Mouse (Mus musculus): ENCODE results near the gene Hsd17b6. TPM values are rescaled to one million over a fixed set of nuclear protein-coding genes. Genes with fewer than 3 reads are reported as not detected.

Hsd17b6 gene
- polyA plus RNA-seq, 1 experiment from 2014 or later, result not detected

DNA sequence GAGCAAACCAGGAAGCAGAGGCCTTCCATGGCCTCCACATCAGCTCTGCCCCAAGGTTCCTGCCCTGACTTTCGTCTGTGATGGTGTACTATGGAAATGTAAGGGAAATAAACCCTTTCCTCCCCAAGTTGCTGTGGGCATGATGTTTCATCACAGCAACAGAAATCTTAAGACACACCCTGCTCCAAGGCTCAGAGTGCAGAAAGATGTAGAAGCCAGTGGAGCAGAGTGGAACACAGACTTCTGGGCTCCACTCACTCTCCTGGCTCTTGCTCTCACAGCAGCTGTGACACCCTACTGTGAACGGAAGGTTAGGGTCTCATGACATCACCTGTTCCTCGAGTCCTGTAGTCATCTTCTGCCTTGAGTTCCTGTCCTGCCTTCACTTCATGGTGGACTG, 43.4 kb downstream of the Hsd17b6 start:
- H3K4me2 ChIP-seq, result no peak overlapping the region
- H3K27ac ChIP-seq, result no peak overlapping the region
- ATAC-seq (ENCODE audit: insufficient number of reproducible peaks, insufficient read depth, low FRiP score, low TSS enrichment, low read depth), result no peak
- H3K9me3 ChIP-seq, result no peaks in the 10 kb centered on the region
- H3K4me3 ChIP-seq, result no peak overlapping the region
- H3K36me3 ChIP-seq, result no peaks in the 10 kb centered on the region
- H3K4me1 ChIP-seq, result no peaks in the 10 kb centered on the region
- H3K27me3 ChIP-seq, result no peaks in the 10 kb centered on the region
- H3K9ac ChIP-seq, result no peak overlapping the region
- WGBS, result 61% methylated on average over 3 of the region's 3 CpGs

DNA sequence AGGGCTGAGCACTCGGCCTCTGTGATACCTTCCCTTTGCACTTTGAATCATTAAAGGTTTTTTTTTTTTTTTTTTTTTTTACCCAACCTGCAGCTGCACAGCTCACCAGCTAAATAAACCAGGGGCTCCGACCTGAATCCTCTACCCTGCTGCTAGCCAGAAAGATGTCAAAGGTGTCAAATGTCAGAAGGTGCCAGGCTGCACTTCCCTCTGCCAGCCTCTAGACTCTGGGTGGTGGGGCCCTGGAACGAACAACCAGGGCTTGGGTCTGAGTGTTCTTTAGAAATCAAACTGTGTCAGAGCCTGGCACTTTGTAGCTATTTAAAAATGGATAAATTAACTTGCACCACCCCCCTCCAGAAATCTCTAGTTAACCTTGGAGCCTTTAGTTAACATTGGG, 45.0 kb downstream of the Hsd17b6 start:
- no peaks in the 10 kb centered on the region for H3K36me3 ChIP-seq
- WGBS, result 68% methylated on average over 3 of the region's 3 CpGs
- no peaks in the 10 kb centered on the region for H3K9me3 ChIP-seq
- no peak overlapping the region for H3K4me3 ChIP-seq
- ATAC-seq (ENCODE audit: insufficient number of reproducible peaks, insufficient read depth, low FRiP score, low TSS enrichment, low read depth), result no peak
- no peaks in the 10 kb centered on the region for H3K4me1 ChIP-seq
- H3K27me3 ChIP-seq, result no peaks in the 10 kb centered on the region
- H3K27ac ChIP-seq, result no peak overlapping the region
- no peak overlapping the region for H3K9ac ChIP-seq
- no peak overlapping the region for H3K4me2 ChIP-seq

DNA sequence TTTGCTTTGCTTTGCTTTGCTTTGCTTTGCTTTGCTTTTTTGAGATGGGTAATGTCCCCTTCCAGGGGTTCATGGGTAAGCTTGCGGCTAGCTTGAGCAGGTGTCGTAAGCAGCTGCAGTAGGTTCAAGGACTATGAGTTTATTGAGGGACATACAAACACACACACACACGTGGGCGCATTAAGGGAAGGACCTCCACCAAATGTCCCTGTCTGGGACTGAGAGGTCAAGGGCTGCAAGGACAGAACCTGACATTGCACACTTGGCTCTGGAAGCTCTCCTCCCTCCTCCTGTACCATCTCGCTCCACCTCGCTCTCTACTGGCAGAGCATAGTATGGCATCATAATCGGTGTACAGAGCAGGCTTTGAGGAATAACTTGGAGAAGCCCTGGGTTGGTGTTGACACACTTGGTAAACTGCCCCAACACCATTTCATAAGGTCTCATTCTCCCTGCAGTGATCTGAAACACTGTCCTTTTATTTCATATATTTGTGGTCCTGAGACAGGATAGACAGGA, 48.2 kb downstream of the Hsd17b6 start:
- ATAC-seq (ENCODE audit: insufficient number of reproducible peaks, insufficient read depth, low FRiP score, low TSS enrichment, low read depth), result no peak
- Histone ChIP-seq H3K4me1 (no peaks in the 10 kb centered on the region), H3K9ac (no peak overlapping the region), H3K4me3 (no peak overlapping the region), H3K36me3 (no peaks in the 10 kb centered on the region), H3K27ac (no peak overlapping the region), H3K9me3 (no peaks in the 10 kb centered on the region), H3K27me3 (no peaks in the 10 kb centered on the region), H3K4me2 (no peak overlapping the region)
- WGBS, result 92% methylated on average over 7 of the region's 7 CpGs

DNA sequence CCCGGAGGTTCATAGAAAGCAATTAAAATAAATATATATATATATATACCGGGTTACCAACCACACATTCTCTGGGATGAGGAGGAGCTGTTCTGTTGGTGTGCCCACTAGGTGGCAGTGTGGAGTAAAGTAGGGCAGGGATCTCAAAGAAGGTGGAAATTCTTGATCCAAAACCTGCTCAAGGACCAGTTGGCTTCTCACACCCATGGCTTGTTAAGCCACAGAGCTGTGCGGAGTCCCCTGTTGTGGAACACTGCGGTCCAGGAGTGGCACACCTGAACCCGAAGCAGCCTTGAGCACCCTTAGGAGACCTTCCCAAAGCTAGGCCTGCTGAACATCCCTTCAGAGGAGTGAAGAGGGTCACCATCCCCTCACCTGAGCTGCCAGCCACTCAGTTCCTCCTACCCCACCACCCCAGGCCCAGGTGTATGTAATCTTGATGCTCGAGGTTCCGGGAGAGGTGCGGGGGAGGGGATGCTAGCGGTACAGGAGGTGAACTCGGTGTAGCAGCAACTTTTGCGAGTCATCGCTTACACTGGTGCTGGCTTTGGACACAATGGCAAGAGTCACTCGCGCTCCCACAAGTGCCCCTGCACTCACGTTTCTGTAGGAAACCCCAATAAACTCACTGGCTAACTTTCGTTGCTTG, 51.1 kb downstream of the Hsd17b6 start:
- Histone ChIP-seq H3K9me3 (no peaks in the 10 kb centered on the region), H3K27me3 (no peaks in the 10 kb centered on the region), H3K4me3 (no peak overlapping the region), H3K4me2 (no peak overlapping the region), H3K9ac (no peak overlapping the region), H3K4me1 (no peaks in the 10 kb centered on the region), H3K36me3 (no peaks in the 10 kb centered on the region), H3K27ac (no peak overlapping the region)
- no peak for ATAC-seq (ENCODE audit: insufficient number of reproducible peaks, insufficient read depth, low FRiP score, low TSS enrichment, low read depth)
- WGBS, result 58% methylated on average over 16 of the region's 16 CpGs

DNA sequence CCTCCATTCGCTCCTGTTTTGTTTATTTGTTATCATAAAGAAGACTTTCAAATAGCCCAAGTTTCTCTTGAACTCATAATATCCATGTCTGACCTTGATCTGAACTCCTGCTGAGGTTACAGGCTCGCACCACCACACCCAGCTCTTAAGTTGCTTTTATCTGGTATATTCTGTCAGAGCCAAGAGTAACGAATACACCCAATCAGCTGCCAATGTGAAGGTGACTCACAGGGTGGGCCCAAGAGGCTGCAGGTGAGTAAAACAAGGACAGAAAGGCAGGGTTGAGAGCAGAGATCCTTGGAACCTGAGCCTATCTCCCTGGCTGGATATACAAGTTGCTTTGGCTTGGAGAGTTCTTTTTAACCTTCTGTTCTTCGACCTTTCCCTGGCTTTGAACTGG, 52.4 kb downstream of the Hsd17b6 start:
- Histone ChIP-seq H3K4me1 (no peaks in the 10 kb centered on the region), H3K9ac (no peak overlapping the region), H3K4me3 (no peak overlapping the region), H3K27me3 (no peaks in the 10 kb centered on the region), H3K9me3 (no peaks in the 10 kb centered on the region), H3K4me2 (no peak overlapping the region), H3K36me3 (no peaks in the 10 kb centered on the region), H3K27ac (no peak overlapping the region)
- 70% methylated on average over 4 of the region's 4 CpGs for WGBS
- ATAC-seq (ENCODE audit: insufficient number of reproducible peaks, insufficient read depth, low FRiP score, low TSS enrichment, low read depth), result no peak

- WGBS, result 70% methylated on average over 4 of the region's 4 CpGs
- no peak for ATAC-seq (ENCODE audit: insufficient number of reproducible peaks, insufficient read depth, low FRiP score, low TSS enrichment, low read depth)
- no peak overlapping the region for H3K4me3 ChIP-seq
These were observed 55.6 kb downstream of the Hsd17b6 start for GRCm38 (mm10) chr10:127951821-127952220.

GRCm38 (mm10) chr10:127951390-127951789, 56.0 kb downstream of the Hsd17b6 start:
- ATAC-seq (ENCODE audit: insufficient number of reproducible peaks, insufficient read depth, low FRiP score, low TSS enrichment, low read depth), result no peak
- Histone ChIP-seq H3K4me3 (no peak overlapping the region), H3K9ac (no peak overlapping the region), H3K27ac (no peak overlapping the region), H3K36me3 (no peaks in the 10 kb centered on the region), H3K9me3 (no peaks in the 10 kb centered on the region), H3K27me3 (no peaks in the 10 kb centered on the region), H3K4me1 (no peaks in the 10 kb centered on the region), H3K4me2 (no peak overlapping the region)
- 83% methylated on average over 9 of the region's 9 CpGs for WGBS

More at GRCm38 (mm10) chr10:127951821-127952220, 55.6 kb downstream of the Hsd17b6 start:
- Histone ChIP-seq H3K36me3 (no peaks in the 10 kb centered on the region), H3K27me3 (no peaks in the 10 kb centered on the region), H3K4me1 (no peaks in the 10 kb centered on the region), H3K9ac (no peak overlapping the region), H3K4me2 (no peak overlapping the region), H3K9me3 (no peaks in the 10 kb centered on the region), H3K27ac (no peak overlapping the region)

DNA sequence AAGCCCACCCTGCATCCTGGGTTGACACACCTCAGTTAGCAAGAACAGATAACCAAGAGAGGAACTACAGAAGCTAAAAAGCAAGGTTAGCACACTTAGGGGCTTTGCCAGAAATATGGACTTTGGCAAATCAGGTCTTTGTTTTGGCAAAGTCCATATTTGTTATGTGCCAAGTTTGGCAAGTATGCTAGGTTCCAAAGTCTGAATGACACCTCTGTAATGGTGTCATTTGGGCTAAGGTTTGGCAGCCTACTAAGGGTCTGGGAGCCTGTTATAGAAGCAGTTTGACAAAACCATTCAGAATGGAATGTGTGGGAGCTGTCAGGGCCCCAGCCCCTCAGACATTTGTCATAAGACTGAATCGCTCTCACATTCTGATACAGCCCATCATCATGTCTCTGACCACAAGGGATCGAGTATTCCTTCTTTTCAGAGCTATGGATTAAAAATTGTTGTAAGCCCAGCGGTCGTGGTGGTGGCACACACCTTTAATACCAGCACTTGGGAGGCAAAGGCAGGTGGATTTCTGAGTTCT, 57.7 kb downstream of the Hsd17b6 start:
- H3K27me3 ChIP-seq, result no peaks in the 10 kb centered on the region
- no peaks in the 10 kb centered on the region for H3K9me3 ChIP-seq
- no peak overlapping the region for H3K9ac ChIP-seq
- H3K4me3 ChIP-seq, result no peak overlapping the region
- no peak for ATAC-seq (ENCODE audit: insufficient number of reproducible peaks, insufficient read depth, low FRiP score, low TSS enrichment, low read depth)
- no peak overlapping the region for H3K4me2 ChIP-seq
- no peaks in the 10 kb centered on the region for H3K4me1 ChIP-seq
- H3K27ac ChIP-seq, result no peak overlapping the region
- WGBS, result 68% methylated on average over 4 of the region's 4 CpGs
- H3K36me3 ChIP-seq, result no peaks in the 10 kb centered on the region

- no peak overlapping the region for H3K4me2 ChIP-seq
- 32% methylated on average over 5 of the region's 5 CpGs for WGBS
- H3K9me3 ChIP-seq, result no peaks in the 10 kb centered on the region
- H3K27ac ChIP-seq, result no peak overlapping the region
- H3K4me3 ChIP-seq, result no peak overlapping the region
- H3K36me3 ChIP-seq, result no peaks in the 10 kb centered on the region
- no peaks in the 10 kb centered on the region for H3K4me1 ChIP-seq
- H3K9ac ChIP-seq, result no peak overlapping the region
- H3K27me3 ChIP-seq, result no peaks in the 10 kb centered on the region
- peak; percentile 69 for ATAC-seq (ENCODE audit: insufficient number of reproducible peaks, insufficient read depth, low FRiP score, low TSS enrichment, low read depth)
These were observed 61.9 kb downstream of the Hsd17b6 start for GRCm38 (mm10) chr10:127945432-127946064.

Other genes with a start within 250 kb of the Hsd17b6 start
- gene Rdh1, start 247.9 kb downstream of the Hsd17b6 start, polyA plus RNA-seq (2015; fragmentation: Nextera tagmentation; extraction: Ambion mirVana), result 0.06 TPM in 1 of 2 replicates, not detected in the other
- not detected in 2 replicates for gene Rdh16f1, start 247.8 kb downstream of the Hsd17b6 start, polyA plus RNA-seq (2015; fragmentation: Nextera tagmentation; extraction: Ambion mirVana)
- 0.34 and 0.37 TPM in 2 replicates for gene Rdh9, start 231.2 kb downstream of the Hsd17b6 start, polyA plus RNA-seq (2015; fragmentation: Nextera tagmentation; extraction: Ambion mirVana)
- not detected in 2 replicates for gene Rdh16, start 206.5 kb downstream of the Hsd17b6 start, polyA plus RNA-seq (2015; fragmentation: Nextera tagmentation; extraction: Ambion mirVana)
- gene Rdh19, start 157.7 kb downstream of the Hsd17b6 start, polyA plus RNA-seq (2015; fragmentation: Nextera tagmentation; extraction: Ambion mirVana), result not detected in 2 replicates
- not detected in 2 replicates for gene Rdh16f2, start 141.1 kb downstream of the Hsd17b6 start, polyA plus RNA-seq (2015; fragmentation: Nextera tagmentation; extraction: Ambion mirVana)
- 0.21 TPM in 1 of 2 replicates, not detected in the other for gene Rdh7, start 118.8 kb downstream of the Hsd17b6 start, polyA plus RNA-seq (2015; fragmentation: Nextera tagmentation; extraction: Ambion mirVana)
- 0.08 and 0.10 TPM in 2 replicates for gene Sdr9c7, start 109.1 kb downstream of the Hsd17b6 start, polyA plus RNA-seq (2015; fragmentation: Nextera tagmentation; extraction: Ambion mirVana)
- gene Prim1, start 7.6 kb upstream of the Hsd17b6 start, polyA plus RNA-seq (2015; fragmentation: Nextera tagmentation; extraction: Ambion mirVana), result 92.1 and 92.2 TPM in 2 replicates
- 789 and 900 TPM in 2 replicates for gene Naca, start 28.0 kb upstream of the Hsd17b6 start, polyA plus RNA-seq (2015; fragmentation: Nextera tagmentation; extraction: Ambion mirVana)
- gene Ptges3, start 51.3 kb upstream of the Hsd17b6 start, polyA plus RNA-seq (2015; fragmentation: Nextera tagmentation; extraction: Ambion mirVana), result 537 and 556 TPM in 2 replicates
- 1,953 and 2,050 TPM in 2 replicates for gene Atp5b, start 75.7 kb upstream of the Hsd17b6 start, polyA plus RNA-seq (2015; fragmentation: Nextera tagmentation; extraction: Ambion mirVana)
- gene Baz2a, start 84.0 kb upstream of the Hsd17b6 start, polyA plus RNA-seq (2015; fragmentation: Nextera tagmentation; extraction: Ambion mirVana), result 10.9 and 11.4 TPM in 2 replicates
- 39.7 and 42.2 TPM in 2 replicates for gene Rbms2, start 172.7 kb upstream of the Hsd17b6 start, polyA plus RNA-seq (2015; fragmentation: Nextera tagmentation; extraction: Ambion mirVana)
- gene Gls2, start 186.8 kb upstream of the Hsd17b6 start, polyA plus RNA-seq (2015; fragmentation: Nextera tagmentation; extraction: Ambion mirVana), result 2.2 TPM in 2 replicates
- gene Spryd4, start 204.2 kb upstream of the Hsd17b6 start, polyA plus RNA-seq (2015; fragmentation: Nextera tagmentation; extraction: Ambion mirVana), result 31.6 and 32.3 TPM in 2 replicates
- 0.14 and 0.51 TPM in 2 replicates for gene Mip, start 218.2 kb upstream of the Hsd17b6 start, polyA plus RNA-seq (2015; fragmentation: Nextera tagmentation; extraction: Ambion mirVana)
- 65.4 and 79.4 TPM in 2 replicates for gene Timeless, start 224.5 kb upstream of the Hsd17b6 start, polyA plus RNA-seq (2015; fragmentation: Nextera tagmentation; extraction: Ambion mirVana)
- gene Apon, start 246.5 kb upstream of the Hsd17b6 start, polyA plus RNA-seq (2015; fragmentation: Nextera tagmentation; extraction: Ambion mirVana), result 0.58 and 0.62 TPM in 2 replicates